Mouse (Mus musculus) heart, adult 11 months (tissue): Measurements from ENCODE around the gene Ccdc88a.
A peak's percentile ranks its signal among the peaks of the same experiment; 100 is the strongest.

ENCODE experiments used
- DNase-seq: peaks from one replicate; pipeline ENCODE4 v3.0.0; 2022

The Ccdc88a gene

GRCm38 (mm10) chr11:29373396-29374273, at the start of gene Ccdc88a:
Gene Ccdc88a (plus strand): TSS chr11:29373658.
- DNase-seq, result peak; percentile 100

- no peak for DNase-seq
Measured at GRCm38 (mm10) chr11:29335505-29335904, 38.0 kb upstream of the Ccdc88a start.

- DNase-seq, result no peak
Measured at GRCm38 (mm10) chr11:29341259-29341658, 32.2 kb upstream of the Ccdc88a start.

GRCm38 (mm10) chr11:29344891-29345657, 28.4 kb upstream of the Ccdc88a start:
- no peak for DNase-seq

GRCm38 (mm10) chr11:29345673-29346286, 27.7 kb upstream of the Ccdc88a start:
- no peak for DNase-seq

GRCm38 (mm10) chr11:29350891-29351290, 22.6 kb upstream of the Ccdc88a start:
- DNase-seq, result no peak

GRCm38 (mm10) chr11:29352214-29352613, 21.2 kb upstream of the Ccdc88a start:
- no peak for DNase-seq

- no peak for DNase-seq
Measured at GRCm38 (mm10) chr11:29368161-29368560, 5.3 kb upstream of the Ccdc88a start.

GRCm38 (mm10) chr11:29373050-29373395, 435 bp upstream of the Ccdc88a start:
- no peak for DNase-seq

- no peak for DNase-seq
Measured at GRCm38 (mm10) chr11:29374274-29374656, 807 bp downstream of the Ccdc88a start.

GRCm38 (mm10) chr11:29376635-29377034, 3.2 kb downstream of the Ccdc88a start:
- no peak for DNase-seq

GRCm38 (mm10) chr11:29378751-29379150, 5.3 kb downstream of the Ccdc88a start:
- DNase-seq, result no peak

- peak; percentile 78 for DNase-seq
Measured at GRCm38 (mm10) chr11:29383493-29383892, 10.0 kb downstream of the Ccdc88a start.

GRCm38 (mm10) chr11:29384001-29384400, 10.5 kb downstream of the Ccdc88a start:
- no peak for DNase-seq

- DNase-seq, result no peak
Measured at GRCm38 (mm10) chr11:29384617-29385016, 11.2 kb downstream of the Ccdc88a start.

GRCm38 (mm10) chr11:29389913-29390312, 16.5 kb downstream of the Ccdc88a start:
- no peak for DNase-seq

GRCm38 (mm10) chr11:29395135-29395746, 21.8 kb downstream of the Ccdc88a start:
- DNase-seq, result no peak

GRCm38 (mm10) chr11:29400374-29400773, 26.9 kb downstream of the Ccdc88a start:
- DNase-seq, result no peak

GRCm38 (mm10) chr11:29406292-29406691, 32.8 kb downstream of the Ccdc88a start:
- DNase-seq, result no peak

- DNase-seq, result no peak
Measured at GRCm38 (mm10) chr11:29423496-29423895, 50.0 kb downstream of the Ccdc88a start.

- DNase-seq, result peak; percentile 87
Measured at GRCm38 (mm10) chr11:29428774-29429173, 55.3 kb downstream of the Ccdc88a start.

- DNase-seq, result no peak
Measured at GRCm38 (mm10) chr11:29431011-29431410, 57.6 kb downstream of the Ccdc88a start.

- DNase-seq, result no peak
Measured at GRCm38 (mm10) chr11:29448741-29449140, 75.3 kb downstream of the Ccdc88a start.
